Mouse (Mus musculus) urinary bladder, adult 2 months (tissue): ENCODE results near the gene Olfr644. TPM values are rescaled to one million over a fixed set of nuclear protein-coding genes. Genes with fewer than 3 reads are reported as not detected.

ENCODE experiments used
- DNase-seq: peaks from one replicate; pipeline ENCODE4 v3.0.0; 2022; ENCODE audit warnings: low spot score
- polyA plus RNA-seq: library from polyadenylated mRNA; depleted of rRNA; stranded (reverse); fragments of >200 nt; gene quantifications from 2 replicates; pipeline ENCODE4 v1.2.3, GENCODE M21; 2012; rRNA removed

Gene Olfr644
- polyA plus RNA-seq, result not detected in 2 replicates

GRCm38 (mm10) chr7:104071769-104072168, at the start of gene Olfr644:
TSS of gene Olfr644 (minus strand) at chr7:104071869.
- DNase-seq, result no peak

GRCm38 (mm10) chr7:104104757-104104972, 33.0 kb upstream of the Olfr644 start, which contains the start of gene Olfr646:
TSS of gene Olfr646 (plus strand) at chr7:104104873.
- no peak for DNase-seq

- DNase-seq, result no peak
These were observed 32.5 kb upstream of the Olfr644 start for GRCm38 (mm10) chr7:104103913-104104756.

- DNase-seq, result no peak
These were observed 13.7 kb upstream of the Olfr644 start, which contains the start of gene Olfr645 for GRCm38 (mm10) chr7:104085365-104085764. TSS of gene Olfr645 (minus strand) at chr7:104085465.

- DNase-seq, result no peak
These were observed 10.3 kb downstream of the Olfr644 start, which contains the start of gene 4930516K23Rik for GRCm38 (mm10) chr7:104061345-104061744. TSS of gene 4930516K23Rik (minus strand) at chr7:104061445.

DNA sequence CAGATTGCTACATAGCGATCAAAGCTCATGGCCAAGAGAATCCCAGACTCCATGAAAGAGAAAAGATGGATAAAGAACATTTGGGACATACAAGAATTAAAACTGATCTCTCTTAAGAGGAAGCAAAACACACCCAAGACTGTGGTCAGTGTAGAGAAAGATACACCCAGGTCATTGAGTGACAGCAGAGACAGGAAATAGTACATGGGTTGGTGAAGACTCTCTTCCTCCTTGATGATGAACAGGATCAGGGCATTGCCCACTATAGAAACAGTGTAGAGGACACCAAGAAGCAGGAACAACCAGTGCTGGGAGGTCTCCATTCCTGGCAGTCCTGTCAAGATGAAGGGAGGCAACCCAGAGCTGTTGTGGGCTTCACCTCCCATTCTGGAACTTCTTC, 12.5 kb downstream of the Olfr644 start:
- DNase-seq, result no peak

DNA sequence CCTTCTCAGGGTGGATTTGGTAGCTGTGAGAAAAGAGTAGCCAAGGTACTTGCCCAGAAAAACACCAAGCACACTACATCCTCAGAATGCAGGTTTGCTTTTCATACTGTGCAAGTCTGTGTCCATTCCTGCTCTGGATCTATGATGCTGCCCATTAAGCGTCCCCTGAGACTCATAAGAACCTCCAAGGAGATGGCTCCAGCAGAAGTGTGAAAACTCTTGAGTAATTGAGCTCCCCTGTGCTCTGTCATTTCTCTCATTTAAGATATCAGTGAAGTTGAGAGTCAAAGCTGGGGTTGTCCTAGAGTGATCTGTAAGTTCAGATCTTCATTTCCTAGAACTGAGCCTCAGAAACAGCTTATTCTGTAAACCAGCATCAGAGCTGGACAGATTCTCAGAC, 19.1 kb downstream of the Olfr644 start, which contains the start of gene Olfr642:
Gene Olfr642 (minus strand): TSS at position 101 of the 400 bp plus-strand sequence.
- DNase-seq, result no peak

- DNase-seq, result no peak
These were observed 20.9 kb downstream of the Olfr644 start for GRCm38 (mm10) chr7:104050745-104051144.

- DNase-seq, result no peak
These were observed 36.5 kb downstream of the Olfr644 start, which contains the start of gene Olfr641 for GRCm38 (mm10) chr7:104035145-104035544. TSS of gene Olfr641 (plus strand) at chr7:104035445.

- no peak for DNase-seq
These were observed 44.7 kb downstream of the Olfr644 start for GRCm38 (mm10) chr7:104026978-104027377.

DNA sequence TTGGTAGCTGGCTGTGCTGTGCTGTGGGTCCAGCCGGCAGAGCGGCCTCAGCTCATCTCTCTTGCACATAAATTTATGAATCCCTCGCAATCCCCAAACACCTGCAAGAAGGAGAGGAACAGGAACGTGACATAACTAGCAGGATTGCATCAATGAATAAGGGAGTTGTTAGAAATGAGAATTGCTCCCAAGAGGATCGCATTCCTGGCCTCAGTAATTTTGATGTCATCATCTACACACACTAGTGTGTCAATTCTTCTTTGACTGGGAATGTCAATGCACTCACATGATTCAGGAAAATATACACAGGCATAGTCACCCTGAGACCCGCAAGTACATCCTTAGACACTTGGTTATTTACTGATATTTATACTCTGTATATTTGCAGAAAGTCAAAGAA, 46.2 kb downstream of the Olfr644 start, which contains the start of gene Olfr640:
Gene Olfr640 (minus strand): TSS at position 101 of the 400 bp plus-strand sequence.
- DNase-seq, result no peak

GRCm38 (mm10) chr7:104021651-104022050, 50.0 kb downstream of the Olfr644 start:
- no peak for DNase-seq

DNA sequence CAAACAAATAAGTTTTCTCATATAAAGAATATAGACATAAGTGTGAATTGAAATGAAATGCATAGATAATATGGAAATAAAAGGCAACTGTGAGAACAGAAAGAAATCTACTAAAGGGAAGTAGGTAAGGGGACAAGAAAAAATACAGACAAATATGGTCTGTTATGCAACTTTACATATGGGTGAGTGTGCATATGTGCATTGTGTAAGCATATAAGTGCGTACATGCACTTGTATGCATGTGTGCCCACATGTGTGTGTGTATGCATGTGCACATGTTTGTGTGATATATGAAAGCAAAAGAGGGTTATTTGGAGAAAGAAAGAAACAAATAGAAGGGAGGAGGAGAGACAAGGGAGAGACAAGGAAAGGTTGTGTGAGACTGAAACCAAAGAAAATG, 52.7 kb downstream of the Olfr644 start:
- DNase-seq, result no peak

- DNase-seq, result no peak
These were observed 54.5 kb downstream of the Olfr644 start, which contains the start of gene Olfr639 for GRCm38 (mm10) chr7:104017203-104017602. TSS of gene Olfr639 (minus strand) at chr7:104017303.

Other genes starting within 250 kb of the Olfr644 start
- gene Hbb-bs, start 243.8 kb downstream of the Olfr644 start, polyA plus RNA-seq, result 257 and 296 TPM in 2 replicates
- not detected in 2 replicates for gene Hbb-bh2, start 231.3 kb downstream of the Olfr644 start, polyA plus RNA-seq
- gene Hbb-bh1, start 228.7 kb downstream of the Olfr644 start, polyA plus RNA-seq, result 0.15 and 0.18 TPM in 2 replicates
- gene Hbb-y, start 218.7 kb downstream of the Olfr644 start, polyA plus RNA-seq, result 0.29 and 0.55 TPM in 2 replicates
- not detected in 2 replicates for gene Olfr66, start 185.6 kb downstream of the Olfr644 start, polyA plus RNA-seq
- not detected in 2 replicates for gene Olfr64, start 177.4 kb downstream of the Olfr644 start, polyA plus RNA-seq
- gene Olfr65, start 168.4 kb downstream of the Olfr644 start, polyA plus RNA-seq, result not detected in 2 replicates
- not detected in 2 replicates for gene Olfr631, start 143.0 kb downstream of the Olfr644 start, polyA plus RNA-seq
- not detected in 2 replicates for gene Olfr632, start 137.5 kb downstream of the Olfr644 start, polyA plus RNA-seq
- gene Olfr633, start 127.4 kb downstream of the Olfr644 start, polyA plus RNA-seq, result not detected in 2 replicates
- not detected in 2 replicates for gene Olfr635, start 100.7 kb downstream of the Olfr644 start, polyA plus RNA-seq
- gene Olfr638, start 73.1 kb downstream of the Olfr644 start, polyA plus RNA-seq, result not detected in 2 replicates
- gene Olfr639, start 54.6 kb downstream of the Olfr644 start, polyA plus RNA-seq, result not detected in 2 replicates
- not detected in 2 replicates for gene Olfr640, start 46.3 kb downstream of the Olfr644 start, polyA plus RNA-seq
- gene Olfr641, start 36.4 kb downstream of the Olfr644 start, polyA plus RNA-seq, result not detected in 2 replicates
- gene Olfr642, start 19.2 kb downstream of the Olfr644 start, polyA plus RNA-seq, result not detected in 2 replicates
- not detected in 2 replicates for gene 4930516K23Rik, start 10.4 kb downstream of the Olfr644 start, polyA plus RNA-seq
- not detected in 2 replicates for gene Olfr645, start 13.6 kb upstream of the Olfr644 start, polyA plus RNA-seq
- gene Olfr646, start 33.0 kb upstream of the Olfr644 start, polyA plus RNA-seq, result not detected in 2 replicates
- not detected in 2 replicates for gene Ubqln5, start 58.0 kb upstream of the Olfr644 start, polyA plus RNA-seq
- gene Olfr643, start 65.5 kb upstream of the Olfr644 start, polyA plus RNA-seq, result not detected in 2 replicates
- gene Ubqln3, start 71.4 kb upstream of the Olfr644 start, polyA plus RNA-seq, result not detected in 2 replicates
- gene Ubqlnl, start 78.7 kb upstream of the Olfr644 start, polyA plus RNA-seq, result not detected in 2 replicates
- not detected in 2 replicates for gene Olfm5, start 93.0 kb upstream of the Olfr644 start, polyA plus RNA-seq
- 0.03 and 0.07 TPM in 2 replicates for gene Olfr648, start 111.5 kb upstream of the Olfr644 start, polyA plus RNA-seq
- gene Olfr649, start 124.1 kb upstream of the Olfr644 start, polyA plus RNA-seq, result not detected in 2 replicates
- 0.62 and 0.98 TPM in 2 replicates for gene Trim6, start 146.9 kb upstream of the Olfr644 start, polyA plus RNA-seq
- gene Trim34a, start 172.6 kb upstream of the Olfr644 start, polyA plus RNA-seq, result 16.2 and 16.7 TPM in 2 replicates
- gene Trim5, start 216.2 kb upstream of the Olfr644 start, polyA plus RNA-seq, result 2.7 TPM in 2 replicates
- gene Trim12a, start 243.6 kb upstream of the Olfr644 start, polyA plus RNA-seq, result 20.1 and 25.7 TPM in 2 replicates